Mouse (Mus musculus) liver, embryonic 16.5 days (tissue): ENCODE results near the gene Olfr641. TPM values are rescaled to one million over a fixed set of nuclear protein-coding genes. Genes with fewer than 3 reads are reported as not detected.

ENCODE experiments used
- ATAC-seq: fragments of 200-750 bp; cut with Nextera tagmentation; 2 replicates; pipeline ENCODE4 v1.8.0; 2017; ENCODE audit warnings: low read depth, mild to moderate bottlenecking, moderate number of reproducible peaks, moderate library complexity
- H3K27ac ChIP-seq: fragments of 300-500 bp; sonication (generic); 2 replicates; pipeline ENCODE4 v1.5.1; 2014; ENCODE audit warnings: mild to moderate bottlenecking, low read length
- H3K27me3 ChIP-seq: fragments of 300-500 bp; sonication (generic); 2 replicates; pipeline ENCODE4 v1.6.1; 2014; ENCODE audit warnings: low read depth, low read length, mixed read lengths; ENCODE audit not compliant: control insufficient read depth, insufficient read depth
- H3K36me3 ChIP-seq: fragments of 300-500 bp; sonication (generic); 2 replicates; pipeline ENCODE4 v1.6.1; 2014; ENCODE audit warnings: mild to moderate bottlenecking; ENCODE audit not compliant: control insufficient read depth, insufficient read depth
- H3K4me1 ChIP-seq: fragments of 300-500 bp; sonication (generic); 2 replicates; pipeline ENCODE4 v1.6.1; 2014; ENCODE audit warnings: low read depth, low read length, mixed read lengths; ENCODE audit not compliant: control insufficient read depth
- H3K4me2 ChIP-seq: fragments of 300-500 bp; sonication (generic); 2 replicates; pipeline ENCODE4 v1.6.1; 2014; ENCODE audit warnings: low read depth, low read length, mixed read lengths
- H3K4me3 ChIP-seq: fragments of 300-500 bp; sonication (generic); 2 replicates; pipeline ENCODE4 v1.5.1; 2014; ENCODE audit warnings: low read depth, mild to moderate bottlenecking, low read length
- H3K9ac ChIP-seq: fragments of 300-500 bp; sonication (generic); 2 replicates; pipeline ENCODE4 v1.6.1; 2014; ENCODE audit warnings: low read depth, low read length
- H3K9me3 ChIP-seq: fragments of 300-500 bp; sonication (generic); replicated peaks from 2 replicates; pipeline ENCODE4 v1.6.1; 2016; ENCODE audit warnings: low read length; ENCODE audit not compliant: control insufficient read depth
- whole genome bisulfite sequencing: fragments of 180-500 bp; shearing (Covaris S2); extraction: QIAGEN DNeasy Blood & Tissue Kit; methylation state at CpG from one replicate; pipeline ENCODE4 v1.1.7; 2014; ENCODE audit not compliant: insufficient replicate concordance; 5-methylcytosine and 5-hydroxymethylcytosine counted together
- polyA plus RNA-seq: library from polyadenylated mRNA; unstranded; fragments of >200 nt; fragmentation: Nextera tagmentation; extraction: Ambion mirVana; gene quantifications from 2 replicates; pipeline ENCODE4 v1.2.1, GENCODE M21; 2015

Gene Olfr641
- not detected in 2 replicates for polyA plus RNA-seq

DNA sequence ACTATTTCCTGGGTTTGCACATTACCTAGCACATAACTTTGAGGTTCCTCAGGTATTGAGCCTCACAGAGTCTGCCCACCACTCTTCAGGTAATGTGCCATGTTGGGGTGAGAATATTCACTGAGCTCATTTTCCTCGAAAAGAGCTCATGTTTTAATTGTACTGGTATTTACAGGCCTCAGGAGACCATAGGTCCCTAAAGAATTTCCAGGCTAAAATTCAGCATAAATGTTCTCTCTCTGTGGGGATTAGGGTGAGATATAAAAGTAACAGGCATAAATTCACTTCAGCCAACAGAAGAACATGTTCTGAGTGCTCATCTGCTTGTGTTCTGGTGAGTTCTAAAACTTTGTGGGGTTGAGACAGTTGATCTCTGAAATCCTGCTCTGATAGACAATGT, at the start of gene Olfr641:
TSS of gene Olfr641 (plus strand) at position 301 of the 400 bp plus-strand sequence.
- H3K4me3 ChIP-seq, result no peak within 1 kb of the TSS
- no peak for ATAC-seq
- no peak within 1 kb of the TSS for H3K27ac ChIP-seq
- H3K36me3 ChIP-seq, result no peaks in the 10 kb centered on the region
- no peaks in the 10 kb centered on the region for H3K9me3 ChIP-seq
- H3K4me1 ChIP-seq, result no peaks in the 10 kb centered on the region
- H3K4me2 ChIP-seq, result no peak within 1 kb of the TSS
- WGBS, result 52% methylated on average over 1 of the region's 1 CpGs
- no peaks in the 10 kb centered on the region for H3K27me3 ChIP-seq
- H3K9ac ChIP-seq, result no peak within 1 kb of the TSS

- H3K27ac ChIP-seq, result no peak within 1 kb of the TSS
- no peaks in the 10 kb centered on the region for H3K27me3 ChIP-seq
- no peak within 1 kb of the TSS for H3K4me3 ChIP-seq
- H3K4me2 ChIP-seq, result no peak within 1 kb of the TSS
- no peaks in the 10 kb centered on the region for H3K4me1 ChIP-seq
- no peaks in the 10 kb centered on the region for H3K9me3 ChIP-seq
- H3K36me3 ChIP-seq, result no peaks in the 10 kb centered on the region
- no peak for ATAC-seq
- no peak within 1 kb of the TSS for H3K9ac ChIP-seq
These were observed 36.8 kb upstream of the Olfr641 start, which contains the start of gene Olfr638 for GRCm38 (mm10) chr7:103998446-103998845. Gene Olfr638, plus strand, starts transcription at chr7:103998746.

DNA sequence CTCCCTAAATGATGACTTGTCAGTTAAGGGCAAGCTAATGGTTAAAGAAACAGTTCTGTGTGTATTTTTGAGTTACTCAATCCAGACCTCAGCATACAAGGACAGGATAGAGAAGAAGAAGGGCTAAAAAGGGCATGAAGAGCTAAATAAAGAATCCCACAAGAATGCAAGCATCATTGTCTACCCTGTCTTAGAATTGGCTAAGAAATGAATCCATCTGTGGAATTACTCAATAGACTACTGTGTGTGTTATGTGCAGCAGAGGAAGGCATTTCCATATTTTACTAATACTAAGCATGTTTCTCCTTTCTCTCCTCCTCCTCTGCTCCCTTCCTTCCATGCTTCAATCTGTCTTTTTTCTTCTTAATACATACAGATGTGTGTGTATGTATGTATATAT, 36.1 kb upstream of the Olfr641 start:
- Histone ChIP-seq H3K4me2 (no peak overlapping the region), H3K4me3 (no peak overlapping the region), H3K27me3 (no peaks in the 10 kb centered on the region), H3K36me3 (no peaks in the 10 kb centered on the region), H3K4me1 (no peaks in the 10 kb centered on the region), H3K9me3 (no peaks in the 10 kb centered on the region), H3K9ac (no peak overlapping the region), H3K27ac (no peak overlapping the region)
- no peak for ATAC-seq

DNA sequence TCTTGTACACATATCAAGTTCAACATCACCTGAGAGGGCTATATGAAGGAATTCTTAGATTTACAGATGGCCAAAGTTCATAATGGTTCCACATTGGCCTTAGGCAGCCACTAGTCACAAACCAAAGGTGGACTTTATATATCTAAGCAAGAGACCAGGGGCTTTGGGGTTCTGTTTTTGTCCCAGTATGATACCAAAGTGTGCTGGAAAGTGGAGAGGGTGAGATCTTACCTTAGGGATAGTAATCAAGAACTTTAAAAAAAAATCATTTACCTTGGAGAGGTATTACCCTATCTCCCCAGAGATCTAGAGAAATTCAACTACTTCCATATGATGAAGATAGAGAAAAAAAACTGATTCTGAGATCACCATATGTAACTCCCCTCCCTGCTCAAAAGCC, 18.0 kb upstream of the Olfr641 start, which contains the start of gene Olfr639:
TSS of gene Olfr639 (minus strand) at position 101 of the 400 bp plus-strand sequence.
- Histone ChIP-seq H3K27ac (no peak within 1 kb of the TSS), H3K9ac (no peak within 1 kb of the TSS), H3K4me1 (no peaks in the 10 kb centered on the region), H3K4me2 (no peak within 1 kb of the TSS), H3K4me3 (no peak within 1 kb of the TSS), H3K9me3 (no peaks in the 10 kb centered on the region), H3K27me3 (no peaks in the 10 kb centered on the region), H3K36me3 (no peaks in the 10 kb centered on the region)
- no peak for ATAC-seq

DNA sequence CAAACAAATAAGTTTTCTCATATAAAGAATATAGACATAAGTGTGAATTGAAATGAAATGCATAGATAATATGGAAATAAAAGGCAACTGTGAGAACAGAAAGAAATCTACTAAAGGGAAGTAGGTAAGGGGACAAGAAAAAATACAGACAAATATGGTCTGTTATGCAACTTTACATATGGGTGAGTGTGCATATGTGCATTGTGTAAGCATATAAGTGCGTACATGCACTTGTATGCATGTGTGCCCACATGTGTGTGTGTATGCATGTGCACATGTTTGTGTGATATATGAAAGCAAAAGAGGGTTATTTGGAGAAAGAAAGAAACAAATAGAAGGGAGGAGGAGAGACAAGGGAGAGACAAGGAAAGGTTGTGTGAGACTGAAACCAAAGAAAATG, 16.3 kb upstream of the Olfr641 start:
- H3K36me3 ChIP-seq, result no peaks in the 10 kb centered on the region
- no peaks in the 10 kb centered on the region for H3K9me3 ChIP-seq
- H3K9ac ChIP-seq, result no peak overlapping the region
- H3K4me2 ChIP-seq, result no peak overlapping the region
- H3K27me3 ChIP-seq, result no peaks in the 10 kb centered on the region
- no peaks in the 10 kb centered on the region for H3K4me1 ChIP-seq
- WGBS, result 75% methylated on average over 1 of the region's 1 CpGs
- no peak overlapping the region for H3K27ac ChIP-seq
- ATAC-seq, result no peak
- no peak overlapping the region for H3K4me3 ChIP-seq

DNA sequence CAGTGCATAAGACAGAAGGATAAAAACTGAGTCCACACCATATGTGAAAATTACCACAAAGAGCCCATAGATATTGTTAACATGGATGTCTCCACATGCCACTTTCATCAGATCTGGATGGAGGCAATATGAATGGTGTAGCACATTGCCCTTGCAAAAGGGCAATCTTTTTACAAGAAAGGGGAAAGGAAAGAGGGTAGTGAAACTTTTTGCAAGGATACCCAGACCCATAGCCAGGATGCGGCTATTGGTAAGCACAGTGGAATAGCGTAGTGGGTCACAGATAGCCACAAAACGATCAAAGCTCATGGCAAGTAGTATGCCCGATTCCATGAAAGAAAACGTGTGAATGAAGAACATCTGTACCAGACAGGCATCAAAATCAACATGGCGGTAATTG, 13.6 kb upstream of the Olfr641 start:
- no peaks in the 10 kb centered on the region for H3K36me3 ChIP-seq
- WGBS, result 68% methylated on average over 6 of the region's 6 CpGs
- no peak overlapping the region for H3K4me2 ChIP-seq
- H3K4me3 ChIP-seq, result no peak overlapping the region
- H3K9me3 ChIP-seq, result no peaks in the 10 kb centered on the region
- ATAC-seq, result no peak
- H3K27ac ChIP-seq, result no peak overlapping the region
- no peaks in the 10 kb centered on the region for H3K4me1 ChIP-seq
- no peak overlapping the region for H3K9ac ChIP-seq
- no peaks in the 10 kb centered on the region for H3K27me3 ChIP-seq

GRCm38 (mm10) chr7:104025473-104025872, 9.8 kb upstream of the Olfr641 start, which contains the start of gene Olfr640:
Gene Olfr640, minus strand, starts transcription at chr7:104025573.
- ATAC-seq, result no peak
- no peak within 1 kb of the TSS for H3K4me2 ChIP-seq
- H3K4me3 ChIP-seq, result no peak within 1 kb of the TSS
- H3K9ac ChIP-seq, result no peak within 1 kb of the TSS
- no peak within 1 kb of the TSS for H3K27ac ChIP-seq
- no peaks in the 10 kb centered on the region for H3K36me3 ChIP-seq
- no peaks in the 10 kb centered on the region for H3K4me1 ChIP-seq
- WGBS, result 57% methylated on average over 6 of the region's 6 CpGs
- no peaks in the 10 kb centered on the region for H3K27me3 ChIP-seq
- no peaks in the 10 kb centered on the region for H3K9me3 ChIP-seq

DNA sequence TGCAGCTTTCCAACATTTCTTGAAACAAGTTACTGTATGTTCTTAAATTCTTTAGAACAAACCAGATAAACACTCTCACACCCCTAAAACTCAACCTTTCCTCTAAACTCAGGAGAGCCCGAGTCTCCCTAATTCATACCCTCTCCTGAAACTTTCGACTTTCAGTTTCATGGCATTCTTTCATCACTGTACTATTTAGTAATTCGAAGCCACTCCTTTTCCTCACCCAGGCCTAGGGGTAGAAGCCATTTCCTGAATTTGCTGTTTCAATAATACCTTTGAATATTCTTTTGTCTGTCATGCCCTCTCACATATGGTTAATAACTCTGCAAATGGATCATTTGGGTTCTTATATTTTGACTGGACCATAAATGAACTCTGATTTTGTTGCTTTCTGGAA, 8.3 kb upstream of the Olfr641 start:
- Histone ChIP-seq H3K27me3 (no peaks in the 10 kb centered on the region), H3K36me3 (no peaks in the 10 kb centered on the region), H3K4me3 (no peak overlapping the region), H3K4me1 (no peaks in the 10 kb centered on the region), H3K4me2 (no peak overlapping the region), H3K27ac (no peak overlapping the region), H3K9ac (no peak overlapping the region), H3K9me3 (no peaks in the 10 kb centered on the region)
- 58% methylated on average over 3 of the region's 3 CpGs for WGBS
- no peak for ATAC-seq

- WGBS, result 43% methylated on average over 4 of the region's 4 CpGs
- H3K27ac ChIP-seq, result no peak overlapping the region
These were observed 15.5 kb downstream of the Olfr641 start for GRCm38 (mm10) chr7:104050745-104051144.

DNA sequence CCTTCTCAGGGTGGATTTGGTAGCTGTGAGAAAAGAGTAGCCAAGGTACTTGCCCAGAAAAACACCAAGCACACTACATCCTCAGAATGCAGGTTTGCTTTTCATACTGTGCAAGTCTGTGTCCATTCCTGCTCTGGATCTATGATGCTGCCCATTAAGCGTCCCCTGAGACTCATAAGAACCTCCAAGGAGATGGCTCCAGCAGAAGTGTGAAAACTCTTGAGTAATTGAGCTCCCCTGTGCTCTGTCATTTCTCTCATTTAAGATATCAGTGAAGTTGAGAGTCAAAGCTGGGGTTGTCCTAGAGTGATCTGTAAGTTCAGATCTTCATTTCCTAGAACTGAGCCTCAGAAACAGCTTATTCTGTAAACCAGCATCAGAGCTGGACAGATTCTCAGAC, 17.3 kb downstream of the Olfr641 start, which contains the start of gene Olfr642:
TSS of gene Olfr642 (minus strand) at position 101 of the 400 bp plus-strand sequence.
- H3K9ac ChIP-seq, result no peak within 1 kb of the TSS
- 29% methylated on average over 1 of the region's 1 CpGs for WGBS
- no peak for ATAC-seq

More at GRCm38 (mm10) chr7:104050745-104051144, 15.5 kb downstream of the Olfr641 start:
- H3K9me3 ChIP-seq, result no peaks in the 10 kb centered on the region
- no peak for ATAC-seq
- no peak overlapping the region for H3K4me3 ChIP-seq
- no peaks in the 10 kb centered on the region for H3K4me1 ChIP-seq
- no peak overlapping the region for H3K4me2 ChIP-seq
- no peaks in the 10 kb centered on the region for H3K36me3 ChIP-seq
- H3K27me3 ChIP-seq, result no peaks in the 10 kb centered on the region
- no peak overlapping the region for H3K9ac ChIP-seq

More for the DNA sequence above, 17.3 kb downstream of the Olfr641 start, which contains the start of gene Olfr642:
- Histone ChIP-seq H3K27ac (no peak within 1 kb of the TSS), H3K9me3 (no peaks in the 10 kb centered on the region), H3K4me3 (no peak within 1 kb of the TSS), H3K36me3 (no peaks in the 10 kb centered on the region), H3K4me2 (no peak within 1 kb of the TSS), H3K27me3 (no peaks in the 10 kb centered on the region), H3K4me1 (no peaks in the 10 kb centered on the region)
